Mouse (Mus musculus): ENCODE data around the gene C1qtnf1.
"Not testable (repeated sequence)": the region's sequence is repeated elsewhere in the genome, so short reads cannot be mapped to it uniquely, and the experiment has no call there.

Gene C1qtnf1

DNA sequence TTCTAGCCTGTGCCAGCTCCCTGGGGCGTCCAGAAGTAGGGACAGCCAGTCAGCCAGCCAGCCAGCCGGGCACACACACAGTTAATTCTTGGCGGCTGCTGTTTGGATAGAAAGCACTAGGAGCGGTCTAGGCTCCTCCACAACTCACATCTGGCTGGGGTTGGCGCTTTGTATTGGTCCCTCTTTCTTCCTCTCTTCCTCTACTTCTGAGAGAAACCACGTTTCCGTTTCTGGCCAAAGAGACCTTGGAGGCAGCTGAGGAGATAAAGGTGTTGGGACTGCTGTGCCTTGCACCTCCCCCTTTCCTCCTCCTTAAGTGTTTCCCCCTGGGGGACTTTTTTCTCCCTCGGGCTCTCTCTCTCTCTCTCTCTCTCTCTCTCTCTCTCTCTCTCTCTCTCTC lies at the start of gene C1qtnf1:
Gene C1qtnf1, plus strand, starts transcription at position 218 of the 400 bp plus-strand sequence.
- no peak for DNase-seq

DNA sequence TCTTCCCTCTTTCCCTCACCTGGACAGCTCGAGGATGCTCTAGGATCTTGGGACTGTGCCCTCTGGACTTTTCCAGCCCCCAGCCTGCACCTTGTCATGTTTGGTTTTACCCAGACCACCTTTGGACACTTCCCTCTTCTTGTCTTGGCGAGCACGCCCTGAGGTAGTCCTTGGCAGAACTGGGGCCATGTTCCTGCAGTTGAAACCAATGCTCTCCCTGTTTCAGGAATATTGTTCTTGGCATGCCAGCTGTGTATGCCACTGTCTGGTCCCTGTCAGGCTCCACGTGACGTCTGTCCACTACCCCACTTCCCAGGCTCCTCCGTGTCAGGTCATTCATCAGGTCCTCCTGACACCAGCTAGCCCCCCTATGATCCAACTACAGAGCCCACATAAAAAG lies 49.3 kb upstream of the C1qtnf1 start:
- no peak for DNase-seq

DNA sequence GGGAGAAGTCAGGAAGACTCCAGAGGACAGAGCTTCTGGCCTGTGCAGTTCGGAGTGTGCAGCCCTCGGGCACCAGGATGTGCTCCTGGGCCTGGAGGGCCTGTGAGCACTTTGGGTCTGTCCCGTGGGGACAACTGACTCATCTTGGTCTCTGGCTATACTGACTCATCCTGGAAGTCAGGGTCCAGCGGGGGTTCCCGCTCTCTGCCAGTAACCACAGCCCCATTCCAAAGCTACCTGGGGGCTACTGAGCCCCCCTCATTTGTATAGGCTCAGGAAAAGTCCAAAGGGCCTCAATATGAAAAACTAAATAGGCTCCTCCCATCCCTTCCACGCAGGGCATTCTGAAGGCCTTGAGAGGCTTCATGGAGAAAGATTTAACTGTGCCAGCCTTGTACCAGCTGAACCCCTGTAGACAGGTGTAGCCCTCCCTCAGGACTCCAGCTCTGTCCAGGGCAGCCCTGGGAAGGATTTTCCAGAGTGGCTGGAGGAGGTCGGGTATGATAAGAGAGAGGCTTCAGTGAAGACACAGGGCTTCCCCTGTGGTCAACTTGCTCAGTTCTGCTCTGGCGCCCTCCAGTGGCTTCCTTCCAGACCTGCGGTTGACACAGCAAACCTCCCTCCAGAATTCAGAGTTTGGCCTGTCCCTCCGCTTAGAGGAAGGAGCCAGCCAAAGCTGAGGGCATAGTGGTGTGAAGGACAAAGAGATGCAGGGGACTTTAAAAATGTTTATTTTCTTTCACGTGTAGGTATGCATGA lies 48.6 kb upstream of the C1qtnf1 start:
- peak; percentile 79 for DNase-seq

DNA sequence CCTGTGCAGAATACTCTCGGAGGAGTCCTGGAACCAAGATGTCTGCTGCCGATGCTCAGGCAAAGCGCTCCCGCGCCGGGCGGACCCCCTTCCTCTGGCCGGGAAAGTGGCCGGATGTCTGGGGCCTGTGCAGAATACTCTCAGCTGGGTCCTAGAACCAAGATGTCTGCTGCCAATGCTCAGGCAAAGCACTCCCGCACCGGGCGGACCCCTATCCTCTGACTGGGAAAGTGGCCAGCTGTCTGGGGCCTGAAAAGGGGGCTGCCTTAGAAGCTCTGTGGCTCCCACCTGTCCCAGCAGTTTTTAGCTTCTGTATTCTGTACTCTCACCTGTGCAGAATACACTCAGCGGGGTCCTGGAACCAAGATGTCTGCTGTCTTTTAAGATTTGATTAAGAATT lies 40.2 kb upstream of the C1qtnf1 start:
- not testable (repeated sequence) for DNase-seq

DNA sequence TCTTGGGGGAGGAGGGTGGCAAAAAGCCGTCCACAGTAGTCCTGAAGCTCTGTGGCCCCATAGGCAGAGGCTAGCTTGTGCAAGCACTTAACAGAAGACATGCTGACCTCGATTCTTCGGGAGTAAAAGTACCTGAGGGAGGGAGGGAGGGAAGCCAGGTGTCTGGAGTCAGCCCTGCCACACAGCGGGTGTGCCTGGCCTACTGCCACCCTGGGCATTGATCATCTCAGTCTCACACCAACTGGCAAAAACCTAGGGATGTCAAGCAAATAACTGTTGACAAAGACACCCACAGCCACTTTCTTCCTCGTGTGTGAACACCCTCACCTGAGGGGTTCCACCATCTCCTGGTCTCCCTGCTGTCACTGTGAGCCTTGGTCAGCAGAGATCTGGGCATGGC lies 34.0 kb upstream of the C1qtnf1 start:
- DNase-seq, result no peak

DNA sequence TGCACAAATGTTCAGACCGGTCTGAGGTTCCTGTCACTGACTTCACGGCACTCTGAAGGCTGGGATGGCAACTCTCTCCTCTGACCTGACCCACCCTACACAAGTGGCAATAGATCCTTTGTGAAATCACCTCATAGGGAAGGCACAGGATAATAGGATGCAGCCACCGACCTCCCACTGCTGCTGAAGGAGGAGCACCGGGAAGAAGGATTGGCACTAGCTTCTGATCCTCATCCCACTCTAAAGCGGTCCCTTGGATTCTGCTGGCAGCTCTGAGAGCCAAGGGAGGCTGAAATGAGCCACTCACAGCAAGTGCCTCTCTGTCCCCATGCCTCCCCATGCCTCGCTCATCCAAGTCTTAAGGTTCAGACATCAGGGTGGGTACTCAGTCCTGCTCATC lies 33.5 kb upstream of the C1qtnf1 start:
- no peak for DNase-seq

DNA sequence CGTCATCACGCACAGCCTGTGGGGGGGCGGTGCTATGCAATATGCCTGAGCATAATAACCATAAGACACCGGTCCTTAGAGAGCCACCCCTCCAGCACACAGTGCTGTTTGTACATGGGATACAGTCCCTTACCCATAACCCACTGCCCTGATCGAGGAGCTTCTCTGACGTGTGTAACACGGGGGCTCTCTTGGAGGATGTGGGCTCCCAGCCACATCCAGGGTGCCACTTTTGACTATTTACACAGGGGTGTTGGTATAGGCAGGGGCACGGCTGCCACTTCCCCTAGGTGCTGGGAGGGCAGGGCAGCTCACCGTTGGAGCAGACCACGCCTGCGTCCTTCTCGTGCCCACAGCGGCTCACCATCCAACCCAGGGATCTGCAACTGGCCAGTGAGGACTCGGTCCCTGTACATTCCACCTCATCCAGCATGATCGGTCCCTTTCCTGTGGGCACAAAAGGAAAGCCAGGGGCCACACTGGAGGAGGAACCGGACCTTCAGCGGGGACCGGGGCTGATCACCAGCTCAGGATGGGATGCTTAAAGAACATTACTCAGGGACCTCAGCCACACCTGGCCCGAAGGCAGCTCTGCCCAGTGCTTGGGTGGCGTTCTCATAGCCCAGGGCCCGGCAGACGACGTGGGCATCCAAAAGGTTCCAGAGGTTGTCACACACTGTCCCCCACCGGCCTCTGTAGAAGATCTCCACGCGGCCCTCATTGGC lies 30.0 kb upstream of the C1qtnf1 start:
- no peak for DNase-seq

DNA sequence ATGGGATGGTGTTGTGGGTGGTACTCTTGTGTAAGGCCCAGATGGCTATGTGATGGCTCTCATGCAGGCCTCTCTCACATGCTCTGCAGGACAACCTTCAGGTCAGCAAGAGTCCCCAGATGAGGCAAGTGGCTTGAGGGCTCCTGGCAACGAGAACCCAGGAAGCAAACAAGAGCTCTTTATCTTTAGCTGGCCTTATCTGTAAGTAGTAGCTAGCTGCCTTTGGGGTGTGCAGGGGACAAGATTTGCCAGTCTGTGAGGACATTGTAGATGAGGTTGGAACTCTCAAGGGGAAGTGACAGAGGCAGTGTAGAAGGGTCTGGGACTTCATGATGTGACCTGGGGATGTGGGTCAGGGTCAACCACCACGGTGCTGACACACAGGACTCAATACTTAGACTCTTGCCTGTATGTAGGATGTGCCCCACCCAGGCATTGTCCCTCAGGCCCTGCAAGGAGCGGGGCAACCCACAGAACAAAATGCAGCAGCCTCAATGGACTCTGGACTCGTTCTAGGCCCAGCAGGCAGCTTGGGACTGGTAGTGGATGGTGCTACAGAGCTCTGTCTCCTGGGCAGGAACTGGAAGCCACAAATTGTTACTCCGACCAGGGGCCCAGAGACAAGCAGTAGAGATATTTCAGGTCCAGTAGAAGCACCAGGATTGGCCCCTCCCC lies 28.0 kb upstream of the C1qtnf1 start:
- DNase-seq, result no peak

DNA sequence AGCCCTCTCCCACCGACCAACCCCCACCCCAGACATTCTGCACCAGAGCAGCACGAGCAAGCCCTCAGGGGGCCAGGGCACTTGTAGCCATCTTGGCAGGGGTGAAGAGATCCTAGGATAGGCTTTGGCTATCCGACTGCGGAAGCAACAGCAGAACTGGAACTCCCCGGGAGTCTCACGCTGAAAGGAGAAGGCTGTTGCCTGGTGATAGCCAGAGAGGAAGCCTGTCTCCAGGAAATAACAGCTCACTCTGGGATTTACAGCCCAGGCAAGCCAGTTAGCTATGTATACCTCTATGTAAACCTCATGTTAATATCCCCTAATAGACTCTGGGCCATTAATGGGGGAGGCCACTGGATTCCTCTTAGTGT lies 27.5 kb upstream of the C1qtnf1 start:
- no peak for DNase-seq

DNA sequence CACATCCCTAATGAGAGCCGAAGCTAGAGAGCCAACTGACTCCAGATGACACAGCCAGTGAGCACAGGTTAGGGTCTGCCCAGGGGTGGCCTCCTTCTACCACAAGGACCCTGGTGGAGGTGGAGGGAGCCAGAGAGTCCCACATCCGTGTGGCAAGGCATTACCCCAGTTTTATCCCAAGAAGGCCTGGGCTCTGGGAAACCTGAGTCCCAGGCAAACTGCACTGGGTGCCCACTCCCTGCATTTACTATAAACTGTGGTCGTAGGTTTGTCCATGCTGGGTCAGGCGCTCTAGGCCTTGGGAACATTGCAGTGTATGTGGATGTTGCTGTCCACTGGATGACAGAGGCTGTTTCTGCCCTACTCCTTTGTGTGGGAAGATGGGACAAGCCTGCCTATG lies 26.8 kb upstream of the C1qtnf1 start:
- DNase-seq, result no peak

DNA sequence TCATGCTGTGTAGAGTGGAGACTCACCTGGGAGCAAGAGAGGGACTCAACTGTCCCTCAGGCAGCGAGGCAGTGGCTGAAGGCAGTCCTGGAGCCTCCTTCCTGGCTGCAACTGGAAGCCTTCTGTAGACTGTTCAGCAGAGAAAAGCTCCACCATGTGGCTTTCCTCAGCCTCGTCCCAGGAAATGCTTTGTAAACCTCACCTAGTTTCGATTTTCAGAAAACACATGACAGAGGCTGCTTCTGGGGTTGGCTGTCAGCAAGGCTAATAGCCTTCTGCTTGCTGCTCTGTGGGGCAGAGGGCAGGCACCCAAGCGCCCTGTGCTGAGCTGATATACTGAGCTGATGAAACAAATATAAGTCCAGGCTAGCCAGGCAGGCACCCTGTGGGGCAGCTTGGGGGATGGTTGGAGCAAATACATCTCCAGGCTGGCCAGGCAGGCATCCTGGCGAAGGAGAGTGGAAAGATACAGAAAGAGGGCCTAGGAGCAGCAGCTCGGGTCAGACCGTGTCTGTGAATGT lies 26.2 kb upstream of the C1qtnf1 start, which contains the start of gene Lgals3bp:
Gene Lgals3bp, minus strand, starts transcription at position 333 of the 521 bp plus-strand sequence.
- peak; percentile 87 for DNase-seq

DNA sequence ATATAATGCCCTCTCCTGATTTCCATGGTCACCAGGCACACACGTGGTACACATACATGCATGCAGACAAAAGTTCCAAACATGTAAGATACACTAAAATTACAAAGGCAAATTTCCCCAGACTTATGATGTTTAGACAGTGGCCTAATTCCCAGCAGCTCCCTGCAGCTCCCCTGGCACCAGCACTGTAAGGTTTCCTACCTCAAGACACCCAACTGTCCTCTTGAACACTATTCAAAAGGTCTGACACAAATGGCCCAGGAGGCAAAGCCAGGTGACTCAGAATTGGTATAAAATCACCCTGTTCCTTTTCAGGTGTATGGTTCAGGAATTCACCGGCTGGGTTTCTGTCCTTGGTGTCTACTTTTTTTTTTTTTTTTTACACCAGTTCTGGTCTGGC lies 24.8 kb upstream of the C1qtnf1 start:
- DNase-seq, result no peak

DNA sequence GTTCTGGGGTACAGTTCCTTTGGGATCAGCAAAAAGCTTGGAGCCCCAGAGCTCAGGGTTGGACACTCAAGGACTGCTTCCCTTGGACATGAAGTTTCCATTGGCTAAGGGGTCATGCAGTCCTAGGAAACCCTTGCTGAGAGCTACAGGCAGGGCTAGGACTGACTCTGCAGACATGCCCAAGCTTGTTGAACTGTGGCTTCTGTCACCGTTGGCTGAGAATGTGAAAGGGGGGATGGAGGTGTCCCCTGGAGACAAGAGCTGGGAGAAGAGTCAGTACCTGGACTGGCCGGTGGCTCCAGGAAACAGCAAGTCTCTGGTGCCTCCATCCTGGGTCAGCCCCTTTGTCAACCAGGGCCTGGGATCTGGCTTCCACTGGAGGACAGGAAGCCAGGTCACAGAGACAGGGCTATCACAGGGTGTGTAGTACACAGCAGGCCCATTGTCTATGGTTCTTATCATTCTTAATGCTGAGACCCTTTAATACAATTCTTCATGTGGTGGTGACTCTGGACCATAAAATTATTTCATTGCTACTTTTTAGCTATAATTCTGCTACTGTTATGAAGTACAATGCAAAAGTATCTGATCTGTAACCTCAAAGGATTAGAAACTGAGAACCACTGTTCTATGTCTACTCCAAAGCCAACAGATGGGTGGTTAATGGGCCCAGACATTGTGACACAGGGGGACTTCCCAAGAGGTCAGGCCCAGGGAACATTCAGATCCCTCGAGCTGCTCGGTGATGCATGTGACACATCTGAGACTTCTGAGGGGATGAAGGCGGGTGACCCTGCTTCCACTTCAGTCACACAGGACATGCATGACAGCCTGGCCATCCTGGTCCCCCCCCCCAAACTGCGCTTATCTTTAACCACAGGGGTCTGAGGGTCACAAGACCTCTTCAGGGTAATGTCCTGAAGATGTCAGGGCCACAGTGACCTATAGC lies 23.8 kb upstream of the C1qtnf1 start:
- no peak for DNase-seq

DNA sequence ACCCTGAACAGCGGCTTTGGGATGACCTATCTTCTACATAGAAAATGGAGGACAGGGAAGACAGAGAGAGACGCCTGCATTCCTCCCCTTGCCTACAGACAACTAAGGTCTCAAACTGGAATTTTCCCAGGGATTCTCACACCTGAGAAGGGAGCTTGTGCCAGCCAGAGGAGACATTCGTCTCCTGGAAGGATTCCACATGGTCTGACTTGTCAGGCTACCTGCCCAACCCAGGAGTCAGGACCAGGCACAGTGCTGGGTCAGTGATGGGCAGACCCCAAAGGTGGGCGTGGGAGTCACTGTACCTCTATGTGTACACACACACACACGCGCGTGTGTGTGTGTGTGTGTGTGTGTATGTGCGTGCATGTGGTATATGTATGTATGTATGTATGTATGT lies 22.7 kb upstream of the C1qtnf1 start:
- no peak for DNase-seq

DNA sequence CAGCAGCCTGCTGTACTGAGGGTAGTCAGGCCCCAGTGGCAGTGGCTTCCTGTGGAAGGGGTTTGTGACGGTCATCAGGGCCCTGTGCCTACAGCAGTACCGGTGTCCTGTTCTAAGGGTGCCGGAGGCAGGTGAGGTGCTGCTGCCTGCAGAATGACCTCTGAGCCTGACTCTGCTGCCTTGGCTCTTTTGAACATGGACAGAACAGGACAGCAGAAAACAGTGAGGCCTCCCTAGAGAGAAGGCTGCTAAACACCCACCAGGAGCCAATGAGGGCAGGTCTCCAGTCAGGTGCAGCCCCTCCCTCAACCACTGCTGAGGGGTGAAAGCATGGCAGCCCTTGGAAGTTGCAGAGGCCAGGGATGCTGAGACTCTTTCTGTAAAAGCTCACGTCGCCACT lies 21.5 kb upstream of the C1qtnf1 start:
- DNase-seq, result no peak

DNA sequence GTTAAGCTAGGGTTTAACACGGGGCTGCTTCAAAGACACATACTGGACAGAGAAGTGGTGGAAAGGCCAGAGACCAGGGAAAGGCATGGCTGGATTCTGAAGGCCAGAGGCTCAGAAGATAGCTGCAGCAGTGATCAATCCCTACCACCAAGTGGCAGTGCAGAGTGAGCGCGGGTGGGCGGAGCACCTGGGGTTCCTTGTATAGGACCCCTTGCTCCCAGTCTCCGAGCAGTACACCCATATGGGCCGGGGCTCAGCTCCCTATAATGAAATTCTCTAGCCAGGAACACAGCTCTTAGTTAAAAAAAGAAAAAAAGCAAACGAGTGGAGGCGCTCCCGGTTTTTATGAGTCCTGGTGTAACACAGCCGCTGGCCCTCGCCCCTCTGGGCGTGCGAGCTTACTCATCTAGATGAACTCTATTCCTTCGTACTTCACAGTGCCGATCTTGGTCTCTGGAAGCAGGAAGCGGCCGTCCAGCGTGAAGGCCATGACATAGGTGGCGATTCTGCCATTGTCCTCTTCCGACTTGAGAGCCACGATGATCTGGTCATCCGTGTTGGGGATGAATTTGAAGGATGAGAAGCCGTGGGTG lies 20.6 kb upstream of the C1qtnf1 start:
- peak; percentile 26 for DNase-seq

DNA sequence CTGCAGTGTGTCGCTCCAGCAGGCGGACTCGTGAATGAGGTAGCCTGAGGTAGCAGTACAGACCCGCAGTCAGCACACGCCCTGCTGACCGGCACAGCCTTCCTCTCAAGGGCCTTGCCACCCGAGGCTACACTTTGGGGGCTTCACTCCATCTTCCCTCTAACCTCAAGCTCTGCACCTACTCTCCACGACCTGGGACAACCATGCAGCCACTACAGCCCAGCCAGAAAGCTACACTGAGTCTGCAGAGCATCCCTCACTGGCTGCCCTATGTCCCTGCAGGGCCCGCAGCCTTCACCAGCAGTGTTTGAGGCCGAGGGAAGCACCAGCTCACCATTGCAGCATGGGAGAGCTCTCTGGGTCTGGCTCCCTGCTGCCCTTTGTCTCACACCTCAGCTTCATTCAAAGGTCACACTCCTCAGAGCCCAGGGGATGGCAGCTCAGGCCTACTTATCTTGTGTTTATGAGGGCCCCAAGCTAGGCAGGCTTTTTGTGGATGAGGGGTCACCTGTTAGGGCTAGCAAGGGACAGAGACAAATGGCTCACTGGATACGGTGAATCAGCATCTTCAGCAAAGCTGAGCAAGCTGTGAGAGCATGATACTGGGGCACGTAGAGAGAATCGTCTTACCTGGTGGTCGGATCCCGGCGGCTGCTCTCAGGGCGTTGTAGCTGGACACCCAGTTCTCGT lies 19.8 kb upstream of the C1qtnf1 start:
- no peak for DNase-seq

DNA sequence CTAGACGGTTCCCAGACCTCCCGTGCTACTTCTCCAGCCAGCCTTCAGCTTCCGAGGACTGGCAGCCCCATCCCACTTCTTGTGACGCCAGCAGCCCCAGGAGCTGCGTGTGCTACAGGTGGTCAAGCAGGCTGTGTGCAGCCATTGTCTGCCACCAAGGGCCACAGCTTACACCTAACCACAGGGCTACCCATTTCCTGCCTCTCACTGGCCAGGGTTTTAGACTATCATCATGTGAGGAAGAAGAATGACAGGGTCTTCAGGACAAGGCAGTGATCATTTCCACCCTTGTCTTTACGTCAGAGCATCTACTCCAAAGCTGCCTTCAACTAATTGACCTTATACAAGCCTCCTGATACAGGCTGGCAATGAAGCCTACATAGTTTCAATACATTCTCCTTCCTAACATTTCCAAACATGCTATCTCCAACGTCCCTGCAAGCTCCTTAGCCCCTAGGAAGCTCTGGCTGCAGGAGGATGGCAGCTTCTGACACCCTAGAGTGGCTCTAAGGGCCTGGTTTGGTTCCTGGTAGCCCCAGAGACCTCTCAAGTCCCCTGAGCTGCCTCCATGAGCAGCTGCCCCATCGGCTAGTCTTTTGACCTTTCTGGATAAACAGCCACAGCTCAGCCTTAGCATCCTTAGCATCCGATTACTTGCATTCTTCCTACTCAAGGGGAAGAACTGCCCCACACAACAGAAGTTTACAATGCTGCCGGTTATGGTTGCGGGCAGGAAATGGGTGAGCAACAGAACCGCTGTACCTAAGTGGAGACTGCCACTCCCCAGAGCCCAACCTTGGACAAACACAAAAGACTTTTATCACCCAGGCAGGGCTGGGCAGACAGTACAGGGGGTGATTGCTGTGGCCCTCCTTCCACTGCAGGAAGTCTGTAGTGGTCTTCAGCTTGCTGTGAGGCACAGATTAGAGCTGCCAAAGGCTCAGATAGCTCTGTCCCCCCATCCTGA lies 18.6 kb upstream of the C1qtnf1 start:
- DNase-seq, result no peak

DNA sequence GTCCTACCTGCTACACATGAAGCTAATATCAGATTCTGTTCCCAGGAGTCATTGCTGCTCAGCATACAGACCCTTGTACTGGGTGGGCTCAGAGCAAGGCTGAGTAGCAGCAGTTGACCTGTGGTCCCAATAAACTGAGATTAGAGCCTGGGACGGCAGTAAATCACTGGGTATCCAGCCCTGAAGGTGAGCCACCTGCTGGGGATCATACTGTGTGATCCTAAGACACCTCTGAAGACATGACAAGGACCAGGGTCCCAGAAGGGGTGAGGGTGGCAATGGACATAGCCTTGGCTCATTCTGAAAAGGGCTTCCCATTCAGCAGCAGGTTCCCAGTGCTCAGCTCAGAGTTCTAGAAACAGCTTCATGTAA lies 17.9 kb upstream of the C1qtnf1 start:
- DNase-seq, result no peak

DNA sequence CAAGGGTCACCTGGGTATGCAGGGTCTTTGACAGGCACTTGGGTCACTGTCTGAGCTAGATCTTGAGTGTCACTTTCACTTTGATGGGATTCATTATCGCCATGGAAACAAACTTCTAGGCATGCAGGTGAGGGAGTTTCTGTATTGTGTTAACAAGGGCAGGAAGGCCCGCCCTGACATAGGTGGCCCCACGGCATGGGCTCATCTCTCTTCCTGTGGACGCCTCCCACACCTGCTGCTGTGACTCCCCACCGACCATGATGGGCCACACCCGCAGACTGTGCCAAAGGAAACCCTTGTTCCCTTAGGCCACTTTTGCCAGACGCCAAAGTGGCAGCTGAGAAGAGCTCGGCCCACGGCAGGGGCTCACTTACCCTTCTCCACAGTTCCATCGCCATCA lies 17.5 kb upstream of the C1qtnf1 start:
- DNase-seq, result no peak
